Mouse (Mus musculus): ENCODE data around the gene Glp2r. TPM values are rescaled to one million over a fixed set of nuclear protein-coding genes. Genes with fewer than 3 reads are reported as not detected.
A peak's percentile ranks its signal among the peaks of the same experiment; 100 is the strongest.

Gene Glp2r
- 0.04 TPM in 1 of 2 replicates, not detected in the other for polyA plus RNA-seq (2016; fragmentation: Nextera tagmentation; extraction: Ambion mirVana)

DNA sequence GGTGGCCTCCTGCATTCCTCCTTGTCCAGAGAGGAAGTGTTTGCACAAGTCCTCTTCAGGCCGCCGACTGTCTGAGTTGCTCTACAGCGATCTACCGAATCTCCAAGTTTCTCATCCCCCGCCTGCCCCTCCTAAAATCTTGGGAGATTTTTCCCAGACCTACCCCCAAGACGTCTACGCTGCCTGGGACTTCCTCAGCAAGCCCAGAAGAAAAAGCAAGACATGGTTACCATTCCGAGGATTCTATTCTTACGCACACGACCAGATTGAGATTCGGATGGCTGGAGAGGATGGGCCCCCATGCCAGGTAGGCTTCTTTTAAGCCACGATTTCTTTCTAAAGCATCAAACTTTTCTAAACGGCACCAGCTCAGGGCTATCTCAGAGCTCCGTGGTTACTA, at the start of gene Glp2r:
Gene Glp2r (minus strand): TSS at position 101 of the 400 bp plus-strand sequence.
- Histone ChIP-seq H3K9ac (no peak within 1 kb of the TSS), H3K27me3 (replicated peaks) (no peaks in the 10 kb centered on the region), H3K36me3 (no peaks in the 10 kb centered on the region), H3K4me1 (no peaks in the 10 kb centered on the region), H3K9me3 (no peaks in the 10 kb centered on the region), H3K4me3 (no peak within 1 kb of the TSS), H3K4me2 (replicated peaks) (no peak within 1 kb of the TSS), H3K27ac (no peak within 1 kb of the TSS)
- WGBS: 90% methylated on average over 14 of the region's 14 CpGs
- ATAC-seq (ENCODE audit: low FRiP score, low read depth): no peak

DNA sequence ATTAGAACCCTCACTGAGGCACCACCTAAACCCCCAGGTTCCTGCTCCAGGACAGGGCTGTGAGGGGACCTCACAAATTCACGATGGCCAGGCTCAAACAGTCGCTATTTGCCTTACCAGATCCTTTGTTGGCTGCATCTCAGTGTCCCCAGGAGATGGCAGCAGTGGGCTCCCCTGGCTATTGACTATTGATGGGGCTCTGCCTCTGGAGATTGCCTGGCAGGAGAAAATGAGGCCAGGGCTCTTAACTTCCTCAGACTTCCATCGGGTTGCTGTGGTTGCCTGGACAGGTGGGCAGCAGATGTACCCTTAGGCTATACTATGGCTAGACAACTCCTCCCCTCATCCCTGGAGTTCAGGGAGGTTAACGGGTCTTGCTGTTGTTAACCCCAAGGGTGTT, 49.3 kb upstream of the Glp2r start:
- no peaks in the 10 kb centered on the region for H3K4me1 ChIP-seq
- H3K9me3 ChIP-seq: no peaks in the 10 kb centered on the region
- H3K4me2 ChIP-seq (replicated peaks): no peak overlapping the region
- H3K4me3 ChIP-seq: no peak overlapping the region
- 23% methylated on average over 4 of the region's 4 CpGs for WGBS
- H3K36me3 ChIP-seq: no peaks in the 10 kb centered on the region
- no peak overlapping the region for H3K27ac ChIP-seq
- H3K9ac ChIP-seq: no peak overlapping the region
- H3K27me3 ChIP-seq (replicated peaks): no peaks in the 10 kb centered on the region
- no peak for ATAC-seq (ENCODE audit: low FRiP score, low read depth)

DNA sequence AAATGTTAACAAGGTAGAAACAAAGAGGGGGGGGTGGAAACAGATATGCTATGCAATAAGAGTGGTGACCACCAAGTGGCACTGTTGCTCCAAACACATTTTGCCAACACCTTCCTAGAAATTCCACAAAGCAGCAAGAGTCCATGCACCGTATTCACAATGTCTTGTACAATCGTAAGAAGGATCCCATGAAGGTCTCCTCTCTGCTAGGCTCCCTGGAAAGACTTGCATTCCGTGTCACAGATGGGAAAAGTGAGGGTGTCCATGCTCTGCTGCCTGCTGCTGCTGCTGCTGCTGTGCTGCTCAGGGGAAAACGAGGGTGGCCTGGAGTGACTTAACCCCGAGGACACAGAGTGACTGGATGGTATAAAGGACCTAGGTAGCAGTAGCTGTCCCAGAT, 48.7 kb upstream of the Glp2r start:
- H3K27me3 ChIP-seq (replicated peaks): no peaks in the 10 kb centered on the region
- H3K4me1 ChIP-seq: no peaks in the 10 kb centered on the region
- no peak overlapping the region for H3K4me3 ChIP-seq
- H3K27ac ChIP-seq: no peak overlapping the region
- H3K9ac ChIP-seq: 0 out of 2 replicates have a peak overlapping the region, but pooled peaks have one; percentile 8
- H3K4me2 ChIP-seq (replicated peaks): peak overlapping the region; percentile 40
- ATAC-seq (ENCODE audit: low FRiP score, low read depth): no peak
- no peaks in the 10 kb centered on the region for H3K36me3 ChIP-seq
- no peaks in the 10 kb centered on the region for H3K9me3 ChIP-seq
- WGBS: 27% methylated on average over 5 of the region's 5 CpGs

DNA sequence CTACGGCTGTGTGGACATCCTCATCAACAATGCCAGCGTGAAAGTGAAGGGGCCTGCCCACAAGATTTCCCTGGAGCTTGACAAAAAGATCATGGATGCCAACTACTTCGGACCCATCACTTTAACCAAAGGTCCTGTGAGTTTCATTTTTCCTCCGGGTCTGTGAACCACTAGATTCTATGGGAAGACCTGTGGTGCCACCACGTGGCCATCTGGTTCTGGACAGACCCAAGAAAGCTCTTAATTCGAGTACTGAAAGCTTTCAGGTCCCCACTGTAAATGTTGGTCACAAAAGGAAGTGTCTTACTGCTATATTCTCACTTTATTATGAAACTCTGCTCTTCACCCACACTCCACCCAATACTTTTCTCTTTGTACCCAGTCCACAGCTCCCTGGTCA, 40.6 kb upstream of the Glp2r start:
- Histone ChIP-seq H3K4me1 (no peaks in the 10 kb centered on the region), H3K9ac (no peak overlapping the region), H3K4me3 (no peak overlapping the region), H3K27me3 (replicated peaks) (no peaks in the 10 kb centered on the region), H3K27ac (no peak overlapping the region), H3K4me2 (replicated peaks) (no peak overlapping the region), H3K9me3 (no peaks in the 10 kb centered on the region), H3K36me3 (no peaks in the 10 kb centered on the region)
- WGBS: 78% methylated on average over 6 of the region's 6 CpGs
- no peak for ATAC-seq (ENCODE audit: low FRiP score, low read depth)

DNA sequence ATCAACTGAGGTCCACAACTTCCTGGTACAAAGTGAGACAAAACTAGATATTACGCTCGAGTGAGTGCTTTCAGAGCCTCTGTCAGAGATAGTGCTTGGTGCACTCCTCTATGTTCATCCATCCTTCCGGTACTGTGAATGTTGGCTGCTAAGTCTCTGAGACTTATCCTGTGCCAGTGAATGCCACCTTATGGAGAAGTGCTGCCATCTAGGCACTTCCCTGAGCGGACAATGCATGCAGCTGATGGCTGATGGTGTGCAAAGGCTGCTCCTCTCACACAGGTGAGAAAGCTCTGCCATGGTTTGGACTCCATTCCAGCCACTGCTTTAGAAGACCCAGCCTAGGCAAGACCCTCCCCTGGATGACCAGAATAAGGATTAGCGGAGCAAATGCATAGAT, 37.1 kb upstream of the Glp2r start:
- no peaks in the 10 kb centered on the region for H3K27me3 ChIP-seq (replicated peaks)
- H3K27ac ChIP-seq: no peak overlapping the region
- H3K9me3 ChIP-seq: no peaks in the 10 kb centered on the region
- H3K4me2 ChIP-seq (replicated peaks): no peak overlapping the region
- H3K4me1 ChIP-seq: no peaks in the 10 kb centered on the region
- ATAC-seq (ENCODE audit: low FRiP score, low read depth): no peak
- no peak overlapping the region for H3K4me3 ChIP-seq
- H3K9ac ChIP-seq: no peak overlapping the region
- H3K36me3 ChIP-seq: no peaks in the 10 kb centered on the region
- WGBS: 68% methylated on average over 5 of the region's 5 CpGs

DNA sequence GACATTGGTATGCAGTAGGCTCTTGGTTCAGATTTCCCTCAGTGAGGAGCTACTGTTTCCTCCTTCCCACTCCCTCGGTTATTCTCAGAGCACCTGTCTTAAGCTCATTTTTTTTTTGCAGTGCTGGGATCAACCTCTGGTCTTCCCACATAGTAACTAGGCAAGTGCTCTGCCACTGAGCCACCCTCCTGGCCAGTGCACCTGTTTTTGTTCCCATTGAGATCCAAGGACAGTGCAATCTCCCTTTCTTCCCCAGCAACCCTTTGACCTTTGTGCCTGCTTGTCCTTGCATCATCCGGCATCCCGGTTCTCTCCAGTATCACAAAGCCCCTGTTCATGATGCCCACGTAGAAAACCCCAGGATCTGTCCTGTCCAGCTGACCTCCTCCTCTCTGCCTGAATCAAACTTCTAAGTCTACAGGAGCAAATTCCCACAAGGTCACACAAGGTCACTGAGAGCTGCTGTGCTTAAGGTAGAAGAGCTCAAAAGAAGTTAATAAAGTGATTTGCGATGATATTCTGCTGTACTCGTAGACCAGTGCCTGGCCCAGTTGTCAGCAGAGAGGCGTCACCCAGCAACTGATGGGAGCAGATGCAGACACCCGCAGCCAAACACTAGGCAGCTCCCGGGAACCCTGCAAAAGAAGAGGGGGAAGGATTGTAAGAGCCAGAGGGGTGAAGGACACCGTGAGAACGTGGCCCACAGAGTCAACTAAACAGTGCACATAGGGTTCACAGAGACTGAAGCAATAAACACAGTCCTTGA, 36.1 kb upstream of the Glp2r start:
- no peak for ATAC-seq (ENCODE audit: low FRiP score, low read depth)
- H3K4me3 ChIP-seq: no peak overlapping the region

DNA sequence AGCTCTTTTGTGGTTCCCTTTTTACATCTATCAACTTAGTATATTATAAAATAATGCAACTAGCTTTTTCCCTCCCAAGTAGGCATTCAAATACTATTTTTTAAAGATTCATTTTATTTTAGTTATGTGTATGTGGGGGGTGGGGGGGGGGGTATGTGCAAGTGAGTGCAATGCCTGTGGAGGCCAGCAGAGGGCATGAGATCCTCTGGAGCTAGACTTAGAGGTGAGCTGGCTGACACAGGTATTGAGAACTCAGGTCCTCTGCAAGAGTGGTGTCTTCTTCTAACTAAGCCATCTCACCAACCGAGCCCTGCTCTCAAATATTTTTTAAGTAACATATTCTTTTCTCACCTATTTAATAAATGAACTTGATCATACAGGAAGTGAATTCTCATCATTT, 34.6 kb upstream of the Glp2r start:
- Histone ChIP-seq H3K9me3 (no peaks in the 10 kb centered on the region), H3K9ac (no peak overlapping the region), H3K4me1 (no peaks in the 10 kb centered on the region), H3K4me3 (no peak overlapping the region), H3K27ac (no peak overlapping the region), H3K4me2 (replicated peaks) (no peak overlapping the region), H3K36me3 (no peaks in the 10 kb centered on the region), H3K27me3 (replicated peaks) (no peaks in the 10 kb centered on the region)
- no peak for ATAC-seq (ENCODE audit: low FRiP score, low read depth)
- WGBS: 87% methylated on average over 1 of the region's 1 CpGs

More for the DNA sequence above, 36.1 kb upstream of the Glp2r start:
- H3K4me2 ChIP-seq (replicated peaks): no peak overlapping the region
- WGBS: 85% methylated on average over 11 of the region's 11 CpGs
- no peaks in the 10 kb centered on the region for H3K9me3 ChIP-seq
- H3K9ac ChIP-seq: no peak overlapping the region
- no peaks in the 10 kb centered on the region for H3K27me3 ChIP-seq (replicated peaks)
- no peaks in the 10 kb centered on the region for H3K4me1 ChIP-seq
- H3K36me3 ChIP-seq: no peaks in the 10 kb centered on the region
- no peak overlapping the region for H3K27ac ChIP-seq

DNA sequence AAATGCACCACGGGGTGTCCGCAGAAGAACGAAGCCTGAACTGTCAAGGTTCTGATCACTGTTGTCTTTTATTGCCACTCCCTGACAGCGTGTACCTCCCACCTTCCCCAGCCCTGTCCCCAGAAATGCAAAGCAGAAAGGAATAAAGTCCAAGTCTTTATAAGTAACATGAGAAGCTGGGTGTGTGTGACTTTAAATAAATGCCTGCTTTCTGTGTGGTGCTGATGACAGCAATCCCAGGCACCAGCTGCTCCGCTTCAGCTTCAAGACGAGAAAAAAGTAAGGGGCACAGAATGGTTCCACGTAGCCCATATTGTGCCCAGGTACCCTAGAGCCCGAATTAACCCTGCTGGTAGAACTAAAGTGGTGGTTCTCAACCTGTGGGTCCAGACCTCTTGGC, 30.2 kb upstream of the Glp2r start:
- no peak for ATAC-seq (ENCODE audit: low FRiP score, low read depth)
- Histone ChIP-seq H3K4me2 (replicated peaks) (no peak overlapping the region), H3K9ac (no peak overlapping the region), H3K27ac (no peak overlapping the region), H3K4me1 (no peaks in the 10 kb centered on the region), H3K36me3 (no peaks in the 10 kb centered on the region), H3K9me3 (no peaks in the 10 kb centered on the region), H3K4me3 (no peak overlapping the region), H3K27me3 (replicated peaks) (no peaks in the 10 kb centered on the region)
- 85% methylated on average over 8 of the region's 8 CpGs for WGBS

DNA sequence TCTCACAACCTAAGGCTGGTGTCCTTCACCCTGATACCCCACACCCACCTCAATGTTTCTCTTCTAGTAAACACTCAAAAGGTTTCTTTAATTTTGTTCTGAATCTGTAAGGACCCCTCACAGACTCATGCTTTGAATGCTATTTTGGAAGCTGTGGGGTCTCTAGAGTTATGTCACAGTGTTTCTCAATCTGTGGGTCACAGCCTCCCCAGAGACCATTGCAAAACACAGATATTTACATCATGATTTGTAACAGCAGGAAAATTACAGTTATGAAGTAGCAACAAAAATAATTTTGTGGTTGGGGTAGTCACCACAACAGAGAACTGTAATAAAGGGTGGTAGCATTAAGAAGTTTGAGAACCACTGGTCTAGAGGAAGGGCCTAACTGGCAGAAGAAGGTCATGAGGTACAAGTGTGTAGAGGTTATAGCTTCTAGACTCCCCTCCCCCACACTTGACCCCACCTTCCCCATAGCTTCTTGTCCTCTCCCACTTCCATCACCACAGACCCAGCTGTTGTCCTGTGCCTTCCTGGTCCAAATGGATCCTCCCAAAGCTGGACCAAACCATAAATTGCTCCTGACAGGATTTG, 29.3 kb upstream of the Glp2r start:
- Histone ChIP-seq H3K4me2 (replicated peaks) (no peak overlapping the region), H3K9ac (no peak overlapping the region), H3K27me3 (replicated peaks) (no peaks in the 10 kb centered on the region), H3K36me3 (no peaks in the 10 kb centered on the region), H3K9me3 (no peaks in the 10 kb centered on the region), H3K27ac (no peak overlapping the region), H3K4me3 (no peak overlapping the region), H3K4me1 (no peaks in the 10 kb centered on the region)
- no peak for ATAC-seq (ENCODE audit: low FRiP score, low read depth)

DNA sequence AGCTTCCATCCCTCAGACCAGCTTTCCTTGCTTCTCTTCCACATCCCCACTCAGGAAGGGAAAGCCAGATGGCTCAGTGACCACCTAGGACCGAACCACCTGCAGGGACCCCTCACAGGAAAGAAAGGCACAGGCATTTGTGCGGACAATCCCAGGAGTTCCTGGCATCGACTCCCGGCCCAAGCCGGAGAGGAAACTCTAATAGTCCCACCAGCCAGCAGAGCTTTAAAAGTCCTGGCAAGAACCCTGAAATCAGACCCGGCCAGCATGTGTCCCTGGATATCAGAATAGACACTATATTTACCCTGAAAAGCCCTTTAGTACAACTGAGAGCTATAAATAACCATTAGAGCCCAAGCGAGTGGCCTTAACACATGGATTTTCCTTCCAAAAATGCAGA, 27.0 kb upstream of the Glp2r start, which contains the start of gene Dhrs7c:
Gene Dhrs7c (plus strand): TSS at position 257 of the 400 bp plus-strand sequence.
- Histone ChIP-seq H3K4me1 (no peaks in the 10 kb centered on the region), H3K27me3 (replicated peaks) (no peaks in the 10 kb centered on the region), H3K9me3 (no peaks in the 10 kb centered on the region), H3K4me3 (no peak within 1 kb of the TSS), H3K27ac (no peak within 1 kb of the TSS), H3K4me2 (replicated peaks) (no peak within 1 kb of the TSS), H3K9ac (no peak within 1 kb of the TSS), H3K36me3 (no peaks in the 10 kb centered on the region)
- ATAC-seq (ENCODE audit: low FRiP score, low read depth): no peak
- WGBS: 77% methylated on average over 7 of the region's 7 CpGs

DNA sequence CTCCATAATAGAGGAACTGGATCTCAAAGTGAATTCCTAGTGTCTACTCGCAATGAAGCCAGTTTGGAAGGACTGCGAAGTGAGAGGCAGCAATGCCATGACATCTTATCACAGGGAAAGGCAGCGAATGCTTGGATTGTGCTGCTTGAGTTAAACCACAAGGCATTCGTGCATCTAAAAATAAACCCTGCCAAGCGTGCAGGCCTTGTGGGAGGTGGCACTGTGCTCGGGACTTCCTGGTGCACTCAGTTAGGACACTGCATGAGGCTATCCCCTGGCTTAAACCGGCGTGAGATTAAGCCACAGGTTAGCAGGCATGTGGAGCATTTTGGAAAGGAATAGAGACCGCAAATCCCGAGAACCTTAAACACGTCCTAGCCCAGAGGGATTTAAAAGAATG, 19.2 kb upstream of the Glp2r start:
- Histone ChIP-seq H3K27ac (no peak overlapping the region), H3K4me2 (replicated peaks) (no peak overlapping the region), H3K36me3 (no peaks in the 10 kb centered on the region), H3K4me1 (no peaks in the 10 kb centered on the region), H3K9ac (no peak overlapping the region), H3K4me3 (no peak overlapping the region), H3K9me3 (no peaks in the 10 kb centered on the region), H3K27me3 (replicated peaks) (no peaks in the 10 kb centered on the region)
- WGBS: 88% methylated on average over 11 of the region's 11 CpGs
- no peak for ATAC-seq (ENCODE audit: low FRiP score, low read depth)

DNA sequence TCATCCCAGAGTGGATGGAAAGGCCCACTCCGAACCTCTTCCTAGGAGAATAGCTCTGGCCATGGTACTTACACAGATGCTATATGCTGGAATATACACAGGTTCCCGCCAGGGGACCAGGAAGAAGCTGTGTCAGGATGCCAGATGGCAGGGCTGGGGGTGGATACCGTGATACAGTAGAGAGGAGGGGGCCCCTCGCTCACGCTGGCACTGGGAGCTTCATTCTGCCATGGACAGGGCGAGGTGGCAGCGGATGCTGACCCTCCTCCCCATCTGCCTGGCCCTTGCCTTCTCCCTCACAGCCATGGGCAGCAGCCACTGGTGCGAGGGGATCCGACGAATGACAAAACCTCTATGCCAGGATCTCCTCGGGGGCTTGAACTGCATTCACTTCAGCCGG, 3.4 kb upstream of the Glp2r start, which contains the start of gene Gsg1l2:
Gene Gsg1l2 (plus strand): TSS at position 230 of the 400 bp plus-strand sequence.
- no peak within 1 kb of the TSS for H3K4me2 ChIP-seq (replicated peaks)
- H3K27me3 ChIP-seq (replicated peaks): no peaks in the 10 kb centered on the region
- H3K36me3 ChIP-seq: no peaks in the 10 kb centered on the region
- no peaks in the 10 kb centered on the region for H3K4me1 ChIP-seq
- H3K9me3 ChIP-seq: no peaks in the 10 kb centered on the region
- H3K9ac ChIP-seq: no peak within 1 kb of the TSS
- ATAC-seq (ENCODE audit: low FRiP score, low read depth): no peak
- no peak within 1 kb of the TSS for H3K27ac ChIP-seq
- 79% methylated on average over 12 of the region's 12 CpGs for WGBS
- no peak within 1 kb of the TSS for H3K4me3 ChIP-seq

DNA sequence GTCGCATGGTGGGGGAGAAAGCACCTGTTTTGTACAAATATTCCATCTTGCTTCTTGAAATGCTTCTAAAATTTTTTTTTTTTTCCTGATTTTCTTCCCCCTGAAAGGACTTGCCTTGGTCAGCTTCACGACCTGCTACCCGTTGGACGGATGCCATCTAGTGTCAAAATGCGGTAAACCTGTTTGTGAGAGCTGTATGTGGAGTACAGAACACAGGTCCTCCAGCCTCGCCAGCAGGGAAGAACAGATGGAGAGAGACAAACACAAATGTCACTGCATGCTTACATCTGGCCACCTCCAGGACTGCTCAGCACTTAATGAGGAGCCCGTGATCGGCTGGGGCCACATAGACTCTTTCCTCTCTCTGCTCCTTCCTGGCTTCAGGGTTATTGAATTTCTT, 1.6 kb upstream of the Glp2r start:
- ATAC-seq (ENCODE audit: low FRiP score, low read depth): no peak
- 33% methylated on average over 8 of the region's 8 CpGs for WGBS
- Histone ChIP-seq H3K9ac (no peak overlapping the region), H3K9me3 (no peaks in the 10 kb centered on the region), H3K4me3 (no peak overlapping the region), H3K4me2 (replicated peaks) (no peak overlapping the region), H3K4me1 (no peaks in the 10 kb centered on the region), H3K36me3 (no peaks in the 10 kb centered on the region), H3K27ac (no peak overlapping the region), H3K27me3 (replicated peaks) (no peaks in the 10 kb centered on the region)

Data from neural tube, embryonic 12.5 days (tissue).